Mouse (Mus musculus): ENCODE measurements around the gene Rab3ip. TPM values are rescaled to one million over a fixed set of nuclear protein-coding genes. Genes with fewer than 3 reads are reported as not detected.

The Rab3ip gene
- polyA plus RNA-seq, 1 experiment from 2014 or later = 76.2 TPM

GRCm38 (mm10) chr10:116982526-116982925, 32.0 kb upstream of the Rab3ip start:
- ATAC-seq (replicated peaks; ENCODE audit: extremely low read depth, insufficient read depth, low FRiP score) = no peak
- no peak overlapping the region for H3K9ac ChIP-seq (ENCODE audit: low read length)

GRCm38 (mm10) chr10:116980888-116981287, 30.3 kb upstream of the Rab3ip start:
- WGBS = 78% methylated on average over 3 of the region's 3 CpGs

More at GRCm38 (mm10) chr10:116982526-116982925, 32.0 kb upstream of the Rab3ip start:
- Histone ChIP-seq H3K4me3 (ENCODE audit: low read length) (no peak overlapping the region), H3K27me3 (ENCODE audit: control insufficient read depth, insufficient read depth, low read length) (no peaks in the 10 kb centered on the region), H3K4me2 (ENCODE audit: low read depth, low read length) (no peak overlapping the region), H3K9me3 (replicated peaks; ENCODE audit: control insufficient read depth, low read length) (no peaks in the 10 kb centered on the region), H3K36me3 (ENCODE audit: control insufficient read depth, insufficient read depth) (no peaks in the 10 kb centered on the region), H3K27ac (ENCODE audit: low read length) (no peak overlapping the region), H3K4me1 (ENCODE audit: control insufficient read depth, insufficient read depth, low read length) (peaks cover 10% of the 10 kb centered on the region)
- WGBS = 65% methylated on average over 4 of the region's 4 CpGs

GRCm38 (mm10) chr10:116980273-116980672, 29.7 kb upstream of the Rab3ip start:
- no peak for ATAC-seq (replicated peaks; ENCODE audit: extremely low read depth, insufficient read depth, low FRiP score)
- 64% methylated on average over 4 of the region's 4 CpGs for WGBS
- no peaks in the 10 kb centered on the region for H3K4me1 ChIP-seq (ENCODE audit: control insufficient read depth, insufficient read depth, low read length)

More at GRCm38 (mm10) chr10:116980888-116981287, 30.3 kb upstream of the Rab3ip start:
- no peak overlapping the region for H3K4me3 ChIP-seq (ENCODE audit: low read length)
- no peaks in the 10 kb centered on the region for H3K4me1 ChIP-seq (ENCODE audit: control insufficient read depth, insufficient read depth, low read length)
- H3K36me3 ChIP-seq (ENCODE audit: control insufficient read depth, insufficient read depth) = no peaks in the 10 kb centered on the region
- no peak overlapping the region for H3K4me2 ChIP-seq (ENCODE audit: low read depth, low read length)
- H3K27me3 ChIP-seq (ENCODE audit: control insufficient read depth, insufficient read depth, low read length) = no peaks in the 10 kb centered on the region
- ATAC-seq (replicated peaks; ENCODE audit: extremely low read depth, insufficient read depth, low FRiP score) = no peak
- H3K27ac ChIP-seq (ENCODE audit: low read length) = no peak overlapping the region
- no peak overlapping the region for H3K9ac ChIP-seq (ENCODE audit: low read length)
- H3K9me3 ChIP-seq (replicated peaks; ENCODE audit: control insufficient read depth, low read length) = no peaks in the 10 kb centered on the region

GRCm38 (mm10) chr10:116978841-116979240, 28.3 kb upstream of the Rab3ip start:
- 73% methylated on average over 9 of the region's 9 CpGs for WGBS
- H3K4me2 ChIP-seq (ENCODE audit: low read depth, low read length) = no peak overlapping the region
- no peaks in the 10 kb centered on the region for H3K9me3 ChIP-seq (replicated peaks; ENCODE audit: control insufficient read depth, low read length)
- no peak for ATAC-seq (replicated peaks; ENCODE audit: extremely low read depth, insufficient read depth, low FRiP score)
- no peaks in the 10 kb centered on the region for H3K27me3 ChIP-seq (ENCODE audit: control insufficient read depth, insufficient read depth, low read length)
- H3K36me3 ChIP-seq (ENCODE audit: control insufficient read depth, insufficient read depth) = no peaks in the 10 kb centered on the region
- no peaks in the 10 kb centered on the region for H3K4me1 ChIP-seq (ENCODE audit: control insufficient read depth, insufficient read depth, low read length)
- no peak overlapping the region for H3K4me3 ChIP-seq (ENCODE audit: low read length)
- no peak overlapping the region for H3K27ac ChIP-seq (ENCODE audit: low read length)
- H3K9ac ChIP-seq (ENCODE audit: low read length) = no peak overlapping the region

More at GRCm38 (mm10) chr10:116980273-116980672, 29.7 kb upstream of the Rab3ip start:
- H3K36me3 ChIP-seq (ENCODE audit: control insufficient read depth, insufficient read depth) = no peaks in the 10 kb centered on the region
- no peaks in the 10 kb centered on the region for H3K27me3 ChIP-seq (ENCODE audit: control insufficient read depth, insufficient read depth, low read length)
- no peaks in the 10 kb centered on the region for H3K9me3 ChIP-seq (replicated peaks; ENCODE audit: control insufficient read depth, low read length)
- no peak overlapping the region for H3K4me3 ChIP-seq (ENCODE audit: low read length)
- H3K9ac ChIP-seq (ENCODE audit: low read length) = no peak overlapping the region
- no peak overlapping the region for H3K27ac ChIP-seq (ENCODE audit: low read length)
- no peak overlapping the region for H3K4me2 ChIP-seq (ENCODE audit: low read depth, low read length)

GRCm38 (mm10) chr10:116977858-116978257, 27.3 kb upstream of the Rab3ip start:
- Histone ChIP-seq H3K9me3 (replicated peaks; ENCODE audit: control insufficient read depth, low read length) (no peaks in the 10 kb centered on the region), H3K4me1 (ENCODE audit: control insufficient read depth, insufficient read depth, low read length) (no peaks in the 10 kb centered on the region), H3K27me3 (ENCODE audit: control insufficient read depth, insufficient read depth, low read length) (no peaks in the 10 kb centered on the region), H3K27ac (ENCODE audit: low read length) (no peak overlapping the region), H3K36me3 (ENCODE audit: control insufficient read depth, insufficient read depth) (no peaks in the 10 kb centered on the region), H3K4me2 (ENCODE audit: low read depth, low read length) (no peak overlapping the region), H3K9ac (ENCODE audit: low read length) (no peak overlapping the region), H3K4me3 (ENCODE audit: low read length) (no peak overlapping the region)
- 73% methylated on average over 2 of the region's 2 CpGs for WGBS
- no peak for ATAC-seq (replicated peaks; ENCODE audit: extremely low read depth, insufficient read depth, low FRiP score)

- 37% methylated on average over 4 of the region's 4 CpGs for WGBS
- Histone ChIP-seq H3K4me2 (ENCODE audit: low read depth, low read length) (no peak overlapping the region), H3K27me3 (ENCODE audit: control insufficient read depth, insufficient read depth, low read length) (no peaks in the 10 kb centered on the region), H3K36me3 (ENCODE audit: control insufficient read depth, insufficient read depth) (no peaks in the 10 kb centered on the region), H3K9ac (ENCODE audit: low read length) (no peak overlapping the region), H3K4me1 (ENCODE audit: control insufficient read depth, insufficient read depth, low read length) (no peaks in the 10 kb centered on the region), H3K9me3 (replicated peaks; ENCODE audit: control insufficient read depth, low read length) (no peaks in the 10 kb centered on the region), H3K27ac (ENCODE audit: low read length) (no peak overlapping the region), H3K4me3 (ENCODE audit: low read length) (no peak overlapping the region)
- ATAC-seq (replicated peaks; ENCODE audit: extremely low read depth, insufficient read depth, low FRiP score) = no peak
Observed at GRCm38 (mm10) chr10:116977455-116977854, 26.9 kb upstream of the Rab3ip start.

- no peaks in the 10 kb centered on the region for H3K27me3 ChIP-seq (ENCODE audit: control insufficient read depth, insufficient read depth, low read length)
- no peaks in the 10 kb centered on the region for H3K36me3 ChIP-seq (ENCODE audit: control insufficient read depth, insufficient read depth)
- no peaks in the 10 kb centered on the region for H3K9me3 ChIP-seq (replicated peaks; ENCODE audit: control insufficient read depth, low read length)
- H3K9ac ChIP-seq (ENCODE audit: low read length) = no peak within 1 kb of the TSS
- 95% methylated on average over 6 of the region's 6 CpGs for WGBS
- H3K4me2 ChIP-seq (ENCODE audit: low read depth, low read length) = no peak within 1 kb of the TSS
- H3K4me3 ChIP-seq (ENCODE audit: low read length) = no peak within 1 kb of the TSS
- no peak for ATAC-seq (replicated peaks; ENCODE audit: extremely low read depth, insufficient read depth, low FRiP score)
- H3K4me1 ChIP-seq (ENCODE audit: control insufficient read depth, insufficient read depth, low read length) = no peaks in the 10 kb centered on the region
- no peak within 1 kb of the TSS for H3K27ac ChIP-seq (ENCODE audit: low read length)
Observed at GRCm38 (mm10) chr10:116972509-116972908, 21.9 kb upstream of the Rab3ip start, which contains the start of gene Gm10271. TSS of gene Gm10271 (minus strand) at chr10:116972609.

GRCm38 (mm10) chr10:116968741-116969140, 18.2 kb upstream of the Rab3ip start:
- H3K4me2 ChIP-seq (ENCODE audit: low read depth, low read length) = no peak overlapping the region
- H3K27ac ChIP-seq (ENCODE audit: low read length) = no peak overlapping the region
- H3K4me1 ChIP-seq (ENCODE audit: control insufficient read depth, insufficient read depth, low read length) = peaks cover 5% of the 10 kb centered on the region; the same call in 1 of the 2 replicates
- 79% methylated on average over 4 of the region's 4 CpGs for WGBS
- H3K9me3 ChIP-seq (replicated peaks; ENCODE audit: control insufficient read depth, low read length) = no peaks in the 10 kb centered on the region
- H3K36me3 ChIP-seq (ENCODE audit: control insufficient read depth, insufficient read depth) = no peaks in the 10 kb centered on the region
- H3K9ac ChIP-seq (ENCODE audit: low read length) = no peak overlapping the region
- H3K4me3 ChIP-seq (ENCODE audit: low read length) = no peak overlapping the region
- no peaks in the 10 kb centered on the region for H3K27me3 ChIP-seq (ENCODE audit: control insufficient read depth, insufficient read depth, low read length)
- ATAC-seq (replicated peaks; ENCODE audit: extremely low read depth, insufficient read depth, low FRiP score) = no peak

GRCm38 (mm10) chr10:116966065-116966464, 15.5 kb upstream of the Rab3ip start:
- Histone ChIP-seq H3K4me1 (ENCODE audit: control insufficient read depth, insufficient read depth, low read length) (peaks cover 5% of the 10 kb centered on the region; the same call in 1 of the 2 replicates), H3K4me2 (ENCODE audit: low read depth, low read length) (no peak overlapping the region), H3K4me3 (ENCODE audit: low read length) (no peak overlapping the region), H3K9ac (ENCODE audit: low read length) (no peak overlapping the region), H3K9me3 (replicated peaks; ENCODE audit: control insufficient read depth, low read length) (no peaks in the 10 kb centered on the region), H3K27me3 (ENCODE audit: control insufficient read depth, insufficient read depth, low read length) (no peaks in the 10 kb centered on the region), H3K36me3 (ENCODE audit: control insufficient read depth, insufficient read depth) (no peaks in the 10 kb centered on the region), H3K27ac (ENCODE audit: low read length) (no peak overlapping the region)
- WGBS = 68% methylated on average over 6 of the region's 6 CpGs
- ATAC-seq (replicated peaks; ENCODE audit: extremely low read depth, insufficient read depth, low FRiP score) = no peak
